Mouse (Mus musculus) cerebellum, adult 8-10 months (tissue): ENCODE measurements around the gene Fstl4.

ENCODE experiments used
- DNase-seq: peaks from one replicate; pipeline ENCODE4 v3.0.0; 2022

Fstl4 gene

GRCm38 (mm10) chr11:52773073-52773472 is 8.6 kb downstream of the Fstl4 start:
- no peak for DNase-seq

GRCm38 (mm10) chr11:52775291-52775690 is 10.9 kb downstream of the Fstl4 start:
- no peak for DNase-seq

- no peak for DNase-seq
Measured at GRCm38 (mm10) chr11:52782426-52782825, 18.0 kb downstream of the Fstl4 start.

- DNase-seq: no peak
Measured at GRCm38 (mm10) chr11:52794331-52794730, 29.9 kb downstream of the Fstl4 start.

- DNase-seq: no peak
Measured at GRCm38 (mm10) chr11:52809542-52809941, 45.1 kb downstream of the Fstl4 start.

GRCm38 (mm10) chr11:52816004-52816403 is 51.6 kb downstream of the Fstl4 start:
- DNase-seq: no peak

- DNase-seq: no peak
Measured at GRCm38 (mm10) chr11:52820336-52820905, 56.0 kb downstream of the Fstl4 start.

- no peak for DNase-seq
Measured at GRCm38 (mm10) chr11:52826591-52826990, 62.2 kb downstream of the Fstl4 start.

GRCm38 (mm10) chr11:52831631-52832310 is 67.3 kb downstream of the Fstl4 start:
- no peak for DNase-seq

GRCm38 (mm10) chr11:52832311-52832675 is 67.9 kb downstream of the Fstl4 start:
- no peak for DNase-seq

GRCm38 (mm10) chr11:52848691-52849090 is 84.3 kb downstream of the Fstl4 start:
- no peak for DNase-seq

- DNase-seq: no peak
Measured at GRCm38 (mm10) chr11:52850071-52850470, 85.6 kb downstream of the Fstl4 start.

- no peak for DNase-seq
Measured at GRCm38 (mm10) chr11:52872846-52873512, 108.5 kb downstream of the Fstl4 start.

GRCm38 (mm10) chr11:52875916-52876765 is 111.7 kb downstream of the Fstl4 start:
- peak; percentile 8 for DNase-seq

- no peak for DNase-seq
Measured at GRCm38 (mm10) chr11:52877662-52878061, 113.2 kb downstream of the Fstl4 start.

GRCm38 (mm10) chr11:52879958-52880357 is 115.5 kb downstream of the Fstl4 start:
- no peak for DNase-seq

GRCm38 (mm10) chr11:52886559-52887303 is 122.3 kb downstream of the Fstl4 start:
- DNase-seq: no peak

GRCm38 (mm10) chr11:52888150-52888549 is 123.7 kb downstream of the Fstl4 start:
- no peak for DNase-seq

GRCm38 (mm10) chr11:52889527-52889926 is 125.1 kb downstream of the Fstl4 start:
- DNase-seq: no peak

- DNase-seq: no peak
Measured at GRCm38 (mm10) chr11:52890156-52890555, 125.7 kb downstream of the Fstl4 start.

- no peak for DNase-seq
Measured at GRCm38 (mm10) chr11:52904101-52904500, 139.7 kb downstream of the Fstl4 start.

- no peak for DNase-seq
Measured at GRCm38 (mm10) chr11:52910788-52911187, 146.4 kb downstream of the Fstl4 start.

- DNase-seq: no peak
Measured at GRCm38 (mm10) chr11:52914431-52914830, 150.0 kb downstream of the Fstl4 start.
